Mouse (Mus musculus) cortical plate, adult 2 months (tissue): ENCODE measurements at regions not wholly inside any gene's neighbourhood (a gene's known extent, or its start where the extent isn't known, plus 50 kb on each side); places are given as distances from the start of the nearest gene placed in this dataset.

Experiments
- CTCF ChIP-seq: fragments of 200-500 bp; IDR thresholded peaks from 2 replicates; pipeline ENCODE4 v1.5.1; 2011; ENCODE audit warnings: mild to moderate bottlenecking, control low read depth, low read length; ENCODE audit not compliant: insufficient read depth; ENCODE audit errors: extremely low read depth
- POLR2A ChIP-seq: fragments of 200-500 bp; IDR thresholded peaks from 2 replicates; pipeline ENCODE4 v1.6.1; 2011; ENCODE audit warnings: mild to moderate bottlenecking, low read length, control low read depth; ENCODE audit not compliant: insufficient read depth; ENCODE audit errors: extremely low read depth

DNA sequence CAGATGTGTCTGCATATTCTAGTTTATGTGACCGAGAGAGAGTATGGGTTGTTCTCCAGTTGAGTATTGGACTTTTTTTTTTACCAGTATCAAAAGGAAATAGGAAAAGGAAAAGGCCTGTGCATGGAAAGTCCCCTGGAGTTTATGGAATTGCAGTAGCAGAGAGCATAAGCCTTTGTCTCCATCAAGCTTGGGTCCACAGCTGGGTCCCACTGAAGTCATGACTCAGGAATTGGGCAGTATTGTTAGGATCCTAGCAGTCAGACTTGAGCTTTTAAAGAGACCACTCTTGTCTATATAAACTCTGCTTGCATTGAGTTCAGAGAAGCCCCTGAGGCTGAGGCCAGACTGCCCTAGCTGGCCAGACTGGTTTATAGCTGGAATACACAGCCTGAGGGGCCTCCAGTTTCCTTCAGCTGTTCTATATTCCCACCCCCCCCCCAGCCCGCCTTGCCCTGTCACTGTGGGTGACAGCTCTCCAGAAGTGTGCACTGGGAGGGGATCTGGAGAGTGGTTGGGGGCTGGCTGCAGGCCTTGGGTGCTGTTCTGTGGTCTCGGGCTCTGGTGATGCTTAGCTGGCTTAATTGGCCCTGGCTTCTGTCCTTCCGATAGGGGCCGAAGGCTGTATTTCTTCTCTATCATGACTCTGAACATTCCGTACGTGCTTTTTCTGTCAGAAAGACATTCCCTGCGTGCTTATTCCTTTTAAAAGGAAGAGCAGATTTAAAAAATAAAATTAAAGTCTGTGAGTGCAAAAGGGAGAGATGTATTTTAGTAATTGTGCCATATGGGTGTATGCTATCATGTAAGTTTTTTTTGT is 1130.8 kb upstream of the A1bg start:
- no peak for TF ChIP-seq POLR2A
- TF ChIP-seq CTCF = no peak
